Mouse (Mus musculus) spleen, adult 2 months (tissue): Measurements from ENCODE around the gene Olfr1410.

ENCODE experiments used
- CTCF ChIP-seq: fragments of 200-500 bp; IDR thresholded peaks from 2 replicates; pipeline ENCODE4 v1.5.1; 2011; ENCODE audit warnings: mild to moderate bottlenecking, inconsistent platforms; ENCODE audit not compliant: insufficient read depth, insufficient read length, insufficient replicate concordance; ENCODE audit errors: extremely low read depth
- POLR2A ChIP-seq: fragments of 200-500 bp; IDR thresholded peaks from 2 replicates; pipeline ENCODE4 v1.6.1; 2011; ENCODE audit warnings: low read depth, low read length, inconsistent platforms

- TF ChIP-seq POLR2A, result no peak
- TF ChIP-seq CTCF, result no peak
Measured at GRCm38 (mm10) chr1:92651467-92651866, 45.9 kb downstream of the Olfr1410 start.
